Mouse (Mus musculus): ENCODE measurements at regions not wholly inside any gene's neighbourhood (a gene's known extent, or its start where the extent isn't known, plus 50 kb on each side); places are given as distances from the start of the nearest gene placed in this dataset.

DNA sequence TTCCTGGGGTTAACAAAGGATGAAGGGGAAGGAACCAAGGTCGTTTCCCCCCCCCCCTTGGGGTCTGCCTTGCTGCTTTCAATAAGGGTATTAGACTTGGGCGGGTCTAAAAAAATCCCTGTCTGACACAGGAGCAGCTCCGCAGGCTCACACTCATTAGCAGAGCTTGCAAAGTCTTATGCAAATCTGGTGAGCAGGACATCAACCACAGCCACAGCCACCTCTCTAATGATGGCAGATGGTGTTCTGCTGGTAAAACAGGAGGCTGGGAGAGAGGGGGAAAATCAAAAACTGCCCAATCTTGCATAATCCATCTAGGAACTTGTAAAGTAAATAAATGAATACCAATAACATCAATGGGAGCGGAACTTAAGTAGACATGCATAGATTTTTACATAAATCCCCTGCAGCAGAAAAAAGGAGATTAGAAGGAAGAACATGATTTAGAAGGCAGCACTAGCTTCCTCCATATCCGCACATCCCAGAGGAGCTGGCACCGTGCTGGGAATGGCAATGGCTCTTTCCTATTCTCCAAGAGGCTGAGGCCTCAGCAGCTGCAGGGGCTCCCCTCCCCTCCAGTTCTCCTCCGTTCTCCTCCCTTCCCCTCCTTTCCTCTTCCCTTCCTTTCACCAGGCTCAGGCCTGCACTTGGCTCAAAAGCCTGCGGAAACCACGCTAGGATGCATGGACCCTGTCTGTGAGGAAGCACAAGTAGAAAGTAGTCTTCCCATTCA lies 65.6 kb upstream of the Pirt start:
- TF ChIP-seq CTCF (IDR thresholded peaks at IDR 0.05; ENCODE audit: low read depth, low read length) = no peak
- TF ChIP-seq POLR2A (IDR thresholded peaks at IDR 0.05; ENCODE audit: extremely low read depth, insufficient read depth, low read length) = no peak
